Mouse (Mus musculus): ENCODE measurements around the gene Rhcg. TPM values are rescaled to one million over a fixed set of nuclear protein-coding genes. Genes with fewer than 3 reads are reported as not detected.
A peak's percentile ranks its signal among the peaks of the same experiment; 100 is the strongest.

Rhcg gene
- polyA plus RNA-seq, 3 experiments from 2014 or later = not detected

DNA sequence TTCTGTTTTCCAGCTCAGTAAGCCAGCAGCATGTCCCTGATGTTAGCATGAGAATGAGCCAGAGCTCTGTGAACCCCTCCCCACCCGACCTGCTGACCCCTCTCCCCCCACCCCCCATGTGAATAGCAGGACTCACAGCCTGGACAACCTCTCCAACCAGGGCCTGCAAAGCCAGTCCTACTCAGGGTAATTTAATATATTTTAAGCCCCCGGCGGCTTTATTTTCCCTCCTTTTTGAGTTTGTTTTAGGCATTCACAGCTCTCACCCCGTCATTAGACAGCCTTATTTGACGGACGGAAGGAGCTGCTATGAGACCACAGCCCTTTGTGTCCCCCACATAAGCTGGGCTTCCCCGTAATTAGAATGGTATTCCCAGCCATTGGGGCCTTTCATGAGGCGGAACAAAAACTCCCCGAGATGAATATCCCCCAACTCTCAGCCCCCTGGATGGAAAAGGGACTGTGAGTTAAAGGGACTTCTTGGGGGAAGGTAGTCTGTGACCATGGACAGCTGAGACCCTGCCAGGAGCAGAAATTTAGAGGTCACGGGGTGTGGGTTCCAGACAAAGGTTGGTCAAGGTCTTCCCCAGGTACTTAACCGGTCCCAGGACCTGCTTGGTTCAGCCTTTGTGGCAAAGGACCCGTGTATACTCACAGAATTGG is 68.4 kb downstream of the Rhcg start:
- ATAC-seq = no peak

- peak; percentile 38 for ATAC-seq
Measured at GRCm38 (mm10) chr7:79547092-79547491, 70.4 kb downstream of the Rhcg start.

DNA sequence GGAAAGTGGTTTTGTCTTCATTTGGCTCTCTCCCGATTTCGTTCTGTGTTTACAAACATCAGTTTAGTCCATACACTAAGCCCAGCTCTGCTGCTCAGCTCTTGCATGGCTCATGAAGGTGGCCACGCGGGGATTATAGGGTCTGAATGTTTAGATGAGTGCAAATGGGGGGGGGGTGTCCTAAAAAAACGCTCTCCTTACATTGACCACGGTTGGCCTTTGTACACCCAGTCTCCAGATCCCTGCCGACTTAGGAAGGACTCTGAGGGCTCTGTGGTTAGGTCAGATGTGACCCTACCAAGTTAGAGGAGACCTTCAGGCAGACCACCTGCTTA is 72.4 kb downstream of the Rhcg start:
- no peak for ATAC-seq

DNA sequence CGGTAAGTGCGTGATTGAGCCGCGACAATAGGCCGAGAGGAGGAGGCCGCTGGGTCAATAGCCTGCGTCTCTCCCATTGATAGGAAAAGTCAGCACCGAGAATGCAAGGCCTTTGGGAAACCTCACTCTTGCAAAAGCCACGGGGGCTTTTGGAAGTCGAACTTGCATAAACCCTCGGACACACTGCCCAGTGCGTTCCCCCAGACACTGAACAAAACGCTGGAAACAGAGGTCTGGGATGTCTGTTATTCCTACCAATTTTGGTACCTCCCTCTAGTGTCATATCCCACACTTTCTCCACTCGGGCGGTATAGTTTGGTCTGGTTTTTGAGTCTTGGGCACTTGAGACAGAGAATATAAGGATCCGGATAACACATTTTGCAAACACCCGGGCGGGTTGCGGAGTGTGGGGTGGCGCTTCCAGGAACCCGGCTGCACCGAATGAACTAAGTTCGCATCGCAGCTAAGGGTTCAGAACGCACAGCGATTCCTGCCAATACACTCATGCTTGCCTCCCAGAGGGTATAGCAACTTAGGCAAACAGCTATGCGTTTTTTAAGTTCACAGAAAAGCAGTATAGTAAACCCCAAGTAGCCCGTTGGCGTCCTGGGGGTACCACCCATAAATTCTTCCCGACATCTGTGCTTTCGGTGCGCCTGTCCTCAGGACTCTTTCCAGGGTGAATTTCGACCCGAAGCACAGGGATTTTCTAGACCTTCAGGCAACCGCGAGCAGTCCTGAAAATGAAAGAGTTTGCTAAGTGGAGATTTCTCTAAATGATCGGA is 73.0 kb downstream of the Rhcg start:
- no peak for ATAC-seq

Other genes starting within 250 kb of the Rhcg start
- gene Rlbp1, start 230.6 kb downstream of the Rhcg start, polyA plus RNA-seq (2017; shearing (Covaris generic)) = not detected
- gene Fanci, start 225.7 kb downstream of the Rhcg start, polyA plus RNA-seq (2017; shearing (Covaris generic)) = 1 to 10 TPM; 3.2 to 8.4 (median 6.1) TPM
- gene Polg, start 151.3 kb downstream of the Rhcg start, polyA plus RNA-seq (2017; shearing (Covaris generic)) = 10 to 100 TPM; 15.0 to 37.4 (median 27.3) TPM
- 1 to 10 TPM in 2 of 3 experiments, under 1 TPM in 1; 0.95 to 3.8 (median 1.3) TPM for gene Ticrr, start 42.5 kb upstream of the Rhcg start, polyA plus RNA-seq (2017; shearing (Covaris generic))
- gene Kif7, start 98.1 kb upstream of the Rhcg start, polyA plus RNA-seq (2017; shearing (Covaris generic)) = under 1 TPM; 0.20 to 0.55 (median 0.31) TPM
- gene Plin1, start 115.2 kb upstream of the Rhcg start, polyA plus RNA-seq (2017; shearing (Covaris generic)) = under 1 TPM in 1 of 3 experiments, not detected in 2; 0.79 TPM
- gene Pex11a, start 125.5 kb upstream of the Rhcg start, polyA plus RNA-seq (2017; shearing (Covaris generic)) = 1 to 10 TPM; 2.1 to 5.1 (median 3.1) TPM
- under 1 TPM in 1 of 3 experiments, not detected in 2; 0.25 TPM for gene Wdr93, start 125.5 kb upstream of the Rhcg start, polyA plus RNA-seq (2017; shearing (Covaris generic))
- not detected for gene Mesp1, start 176.1 kb upstream of the Rhcg start, polyA plus RNA-seq (2017; shearing (Covaris generic))
- gene Mesp2, start 193.1 kb upstream of the Rhcg start, polyA plus RNA-seq (2017; shearing (Covaris generic)) = under 1 TPM in 2 of 3 experiments, not detected in 1; 0.24 to 0.29 TPM
- gene Anpep, start 243.4 kb upstream of the Rhcg start, polyA plus RNA-seq (2017; shearing (Covaris generic)) = under 1 TPM in 1 of 3 experiments, not detected in 2; 0.63 TPM